Mouse (Mus musculus) adrenal gland, postnatal 25 days (tissue): ENCODE results near the gene Ttc7. TPM values are rescaled to one million over a fixed set of nuclear protein-coding genes. Genes with fewer than 3 reads are reported as not detected.

Source experiments
- DNase-seq: peaks from one replicate; pipeline ENCODE4 v3.0.0; 2021; ENCODE audit warnings: mixed read lengths
- total RNA-seq: library from RNA; stranded (reverse); gene quantifications from 2 replicates; pipeline ENCODE4 v1.2.3, GENCODE M21; 2021

Gene Ttc7
- total RNA-seq, 1 experiment from 2014 or later: 12.3 TPM

- DNase-seq: no peak
Observed at GRCm38 (mm10) chr17:87368481-87368880, 85.8 kb downstream of the Ttc7 start.

- no peak for DNase-seq
Observed at GRCm38 (mm10) chr17:87369270-87369759, 86.6 kb downstream of the Ttc7 start.

GRCm38 (mm10) chr17:87372189-87372588, 89.5 kb downstream of the Ttc7 start:
- DNase-seq: no peak

GRCm38 (mm10) chr17:87373327-87373726, 90.6 kb downstream of the Ttc7 start:
- no peak for DNase-seq

GRCm38 (mm10) chr17:87375941-87376511, 93.3 kb downstream of the Ttc7 start:
- no peak for DNase-seq

GRCm38 (mm10) chr17:87376831-87377471, 94.3 kb downstream of the Ttc7 start:
- no peak for DNase-seq

- DNase-seq: no peak
Observed at GRCm38 (mm10) chr17:87377536-87377935, 94.8 kb downstream of the Ttc7 start.

- no peak for DNase-seq
Observed at GRCm38 (mm10) chr17:87378354-87379159, 95.9 kb downstream of the Ttc7 start.

GRCm38 (mm10) chr17:87379160-87379624, 96.5 kb downstream of the Ttc7 start:
- DNase-seq: no peak

- no peak for DNase-seq
Observed at GRCm38 (mm10) chr17:87379821-87380220, 97.1 kb downstream of the Ttc7 start.

GRCm38 (mm10) chr17:87380681-87381080, 98.0 kb downstream of the Ttc7 start:
- DNase-seq: no peak

- DNase-seq: no peak
Observed at GRCm38 (mm10) chr17:87385835-87386234, 103.1 kb downstream of the Ttc7 start.

GRCm38 (mm10) chr17:87387068-87387467, 104.4 kb downstream of the Ttc7 start:
- DNase-seq: no peak

GRCm38 (mm10) chr17:87391242-87391641, 108.6 kb downstream of the Ttc7 start:
- DNase-seq: no peak

GRCm38 (mm10) chr17:87397088-87397487, 114.4 kb downstream of the Ttc7 start:
- DNase-seq: no peak

GRCm38 (mm10) chr17:87402444-87402843, 119.8 kb downstream of the Ttc7 start:
- no peak for DNase-seq

- no peak for DNase-seq
Observed at GRCm38 (mm10) chr17:87403462-87403861, 120.8 kb downstream of the Ttc7 start.

GRCm38 (mm10) chr17:87405576-87405975, 122.9 kb downstream of the Ttc7 start:
- no peak for DNase-seq

- DNase-seq: no peak
Observed at GRCm38 (mm10) chr17:87406646-87407045, 124.0 kb downstream of the Ttc7 start.

GRCm38 (mm10) chr17:87418082-87418481, 135.4 kb downstream of the Ttc7 start:
- no peak for DNase-seq

- DNase-seq: no peak
Observed at GRCm38 (mm10) chr17:87427511-87427910, 144.8 kb downstream of the Ttc7 start, which contains the start of gene Stpg4. Stpg4 (minus strand) TSS chr17:87427741.

- no peak for DNase-seq
Observed at GRCm38 (mm10) chr17:87429431-87429830, 146.7 kb downstream of the Ttc7 start.
